Mouse (Mus musculus) lung, embryonic 14.5 days (tissue): ENCODE results near the gene Zxdc. TPM values are rescaled to one million over a fixed set of nuclear protein-coding genes. Genes with fewer than 3 reads are reported as not detected.
A peak's percentile ranks its signal among the peaks of the same experiment; 100 is the strongest.

ENCODE experiments used
- ATAC-seq: fragments of 200-750 bp; cut with Nextera tagmentation; 2 replicates; pipeline ENCODE4 v1.8.0; 2017; ENCODE audit warnings: mild to moderate bottlenecking, moderate TSS enrichment, moderate library complexity; ENCODE audit not compliant: insufficient read depth
- DNase-seq: peaks from one replicate; pipeline ENCODE4 v3.0.0-alpha.2; 2015
- H3K27ac ChIP-seq: fragments of 300-500 bp; sonication (generic); 2 replicates; pipeline ENCODE4 v1.5.1; 2014; ENCODE audit warnings: low read depth, mild to moderate bottlenecking, moderate library complexity
- H3K27me3 ChIP-seq: fragments of 300-500 bp; sonication (generic); 2 replicates; pipeline ENCODE4 v1.6.1; 2014; ENCODE audit warnings: low read length, control low read depth; ENCODE audit not compliant: insufficient read depth
- H3K36me3 ChIP-seq: fragments of 300-500 bp; sonication (generic); 2 replicates; pipeline ENCODE4 v1.6.1; 2014; ENCODE audit warnings: control low read depth; ENCODE audit not compliant: insufficient read depth
- H3K4me1 ChIP-seq: fragments of 300-500 bp; sonication (generic); 2 replicates; pipeline ENCODE4 v1.6.1; 2014; ENCODE audit warnings: antibody characterized with exemption, control low read depth; ENCODE audit not compliant: insufficient read depth
- H3K4me2 ChIP-seq: fragments of 300-500 bp; sonication (generic); 2 replicates; pipeline ENCODE4 v1.6.1; 2014; ENCODE audit warnings: mild to moderate bottlenecking
- H3K4me3 ChIP-seq: fragments of 300-500 bp; sonication (generic); 2 replicates; pipeline ENCODE4 v1.5.1; 2014; ENCODE audit warnings: low read depth, low read length
- H3K9ac ChIP-seq: fragments of 300-500 bp; sonication (generic); 2 replicates; pipeline ENCODE4 v1.6.1; 2014
- H3K9me3 ChIP-seq: fragments of 300-500 bp; sonication (generic); 2 replicates; pipeline ENCODE4 v1.6.1; 2016; ENCODE audit warnings: low read depth, low read length, control low read depth
- CTCF ChIP-seq: IDR thresholded peaks from 2 replicates; pipeline ENCODE4 v1.5.1; 2016; ENCODE audit warnings: antibody characterized with exemption, low read depth
- WGBS: fragments of 180-500 bp; shearing (Covaris S2); extraction: QIAGEN DNeasy Blood & Tissue Kit; methylation state at CpG from one replicate; pipeline ENCODE4 v1.1.7; 2014; 5-methylcytosine and 5-hydroxymethylcytosine counted together
- polyA plus RNA-seq: library from polyadenylated mRNA; unstranded; fragments of >200 nt; fragmentation: Nextera tagmentation; extraction: Ambion mirVana; gene quantifications from 2 replicates; pipeline ENCODE4 v1.2.1, GENCODE M21; 2014

Zxdc gene
- polyA plus RNA-seq, 1 experiment from 2014 or later = 11.9 TPM

GRCm38 (mm10) chr6:90358142-90358541, 11.2 kb upstream of the Zxdc start:
- H3K4me3 ChIP-seq = no peak overlapping the region
- H3K4me1 ChIP-seq = no peaks in the 10 kb centered on the region
- H3K4me2 ChIP-seq = no peak overlapping the region
- 42% methylated on average over 5 of the region's 5 CpGs for WGBS
- ATAC-seq (no peak), DNase-seq (peak; percentile 39)
- no peaks in the 10 kb centered on the region for H3K9me3 ChIP-seq
- H3K27ac ChIP-seq = no peak overlapping the region
- H3K27me3 ChIP-seq = no peaks in the 10 kb centered on the region
- no peak for TF ChIP-seq CTCF
- no peaks in the 10 kb centered on the region for H3K36me3 ChIP-seq
- H3K9ac ChIP-seq = no peak overlapping the region

GRCm38 (mm10) chr6:90359445-90359844, 9.8 kb upstream of the Zxdc start:
- Histone ChIP-seq H3K36me3 (no peaks in the 10 kb centered on the region), H3K9ac (no peak overlapping the region), H3K4me3 (no peak overlapping the region), H3K9me3 (no peaks in the 10 kb centered on the region), H3K27me3 (no peaks in the 10 kb centered on the region), H3K27ac (no peak overlapping the region; the same call in 1 of the 2 replicates), H3K4me1 (no peaks in the 10 kb centered on the region), H3K4me2 (no peak overlapping the region)
- ATAC-seq (no peak), DNase-seq (no peak)
- TF ChIP-seq CTCF = no peak
- WGBS = 51% methylated on average over 2 of the region's 2 CpGs

GRCm38 (mm10) chr6:90360024-90360781, 9.1 kb upstream of the Zxdc start:
- Histone ChIP-seq H3K27ac (peak overlapping the region; percentile 43), H3K9me3 (no peaks in the 10 kb centered on the region), H3K4me1 (no peaks in the 10 kb centered on the region), H3K27me3 (no peaks in the 10 kb centered on the region), H3K4me2 (no peak overlapping the region), H3K9ac (no peak overlapping the region), H3K4me3 (no peak overlapping the region), H3K36me3 (no peaks in the 10 kb centered on the region)
- DNase-seq (peak; percentile 75), ATAC-seq (peak; percentile 67)
- no peak for TF ChIP-seq CTCF
- WGBS = 39% methylated on average over 7 of the region's 7 CpGs

- Histone ChIP-seq H3K9ac (no peak overlapping the region), H3K4me1 (no peaks in the 10 kb centered on the region), H3K9me3 (no peaks in the 10 kb centered on the region), H3K27ac (no peak overlapping the region), H3K27me3 (no peaks in the 10 kb centered on the region), H3K36me3 (no peaks in the 10 kb centered on the region), H3K4me3 (no peak overlapping the region), H3K4me2 (no peak overlapping the region)
- ATAC-seq (no peak), DNase-seq (no peak)
- 76% methylated on average over 6 of the region's 6 CpGs for WGBS
- TF ChIP-seq CTCF = no peak
Observed at GRCm38 (mm10) chr6:90360922-90361614, 8.2 kb upstream of the Zxdc start.

- H3K9me3 ChIP-seq = no peaks in the 10 kb centered on the region
- no peaks in the 10 kb centered on the region for H3K4me1 ChIP-seq
- H3K4me3 ChIP-seq = no peak overlapping the region
- H3K27ac ChIP-seq = no peak overlapping the region
- WGBS = 81% methylated on average over 5 of the region's 5 CpGs
- H3K9ac ChIP-seq = no peak overlapping the region
- no peak for TF ChIP-seq CTCF
- H3K27me3 ChIP-seq = no peaks in the 10 kb centered on the region
- no peak for ATAC-seq
- no peak for DNase-seq
- H3K4me2 ChIP-seq = no peak overlapping the region
- H3K36me3 ChIP-seq = no peaks in the 10 kb centered on the region
Observed at GRCm38 (mm10) chr6:90363301-90363700, 6.0 kb upstream of the Zxdc start.

- no peaks in the 10 kb centered on the region for H3K27me3 ChIP-seq
- WGBS = under 1% methylated on average over 81 of the region's 98 CpGs
- peak overlapping the region; percentile 78 for H3K9ac ChIP-seq
- H3K4me2 ChIP-seq = peak overlapping the region; percentile 96
- H3K36me3 ChIP-seq = peaks cover 26% of the 10 kb centered on the region
- peak overlapping the region; percentile 72 for H3K27ac ChIP-seq
- DNase-seq = peak; percentile 51
- H3K4me1 ChIP-seq = peaks cover 5% of the 10 kb centered on the region
- peak overlapping the region; percentile 90 for H3K4me3 ChIP-seq
- peak; percentile 83 for ATAC-seq
- no peaks in the 10 kb centered on the region for H3K9me3 ChIP-seq
- TF ChIP-seq CTCF = 0 out of 2 replicates have a peak, but pooled peaks have one; percentile 6
Observed at GRCm38 (mm10) chr6:90369725-90370553, 647 bp downstream of the Zxdc start.
